Mouse (Mus musculus): ENCODE measurements around the gene Actl10. TPM values are rescaled to one million over a fixed set of nuclear protein-coding genes. Genes with fewer than 3 reads are reported as not detected.

Gene Actl10
- under 1 TPM in 1 of 4 experiments, not detected in 3; 0.17 TPM for total RNA-seq (2022)

DNA sequence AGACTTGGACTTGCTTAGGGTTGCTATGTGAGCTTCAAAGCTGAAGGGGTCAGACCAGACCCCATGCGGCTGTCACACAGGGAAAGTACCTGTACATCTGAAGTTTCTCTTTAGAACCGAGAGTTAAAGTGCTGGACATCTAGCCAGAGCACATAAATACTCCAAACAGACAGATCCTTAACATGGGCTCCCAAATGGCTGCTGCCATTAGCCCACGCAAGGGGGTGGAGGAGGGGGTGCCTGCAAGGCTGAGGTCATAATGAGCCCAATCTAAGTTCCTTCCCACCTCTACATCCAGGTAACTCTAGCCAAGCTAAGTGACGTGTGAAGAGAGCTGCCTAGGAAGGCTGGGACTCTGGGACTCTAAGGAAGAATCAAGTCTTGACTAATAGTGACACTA, at the start of gene Actl10:
Gene Actl10, plus strand, starts transcription at position 301 of the 400 bp plus-strand sequence.
- DNase-seq (ENCODE audit: low spot score in 2 of 2): no peak

DNA sequence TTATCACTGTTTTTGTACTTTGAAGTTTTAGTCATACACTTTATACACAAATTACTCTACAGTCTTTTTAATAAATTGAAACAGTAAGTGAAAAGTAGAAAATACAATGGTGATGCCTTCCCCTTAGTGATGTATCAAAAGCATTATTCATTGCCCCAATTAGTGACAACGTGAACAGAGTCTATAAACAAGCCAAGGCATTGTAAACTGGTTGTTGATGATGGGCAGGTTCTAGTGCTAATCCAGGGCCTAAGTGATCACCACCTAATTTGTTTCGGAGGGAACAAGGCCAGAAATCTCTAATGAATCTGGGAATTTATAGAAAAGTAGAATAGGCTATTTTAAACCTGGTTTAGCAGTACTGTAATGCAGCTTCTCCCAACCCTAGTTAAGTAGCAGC, 44.5 kb upstream of the Actl10 start:
- no peak for DNase-seq (ENCODE audit: low spot score in 2 of 2)

DNA sequence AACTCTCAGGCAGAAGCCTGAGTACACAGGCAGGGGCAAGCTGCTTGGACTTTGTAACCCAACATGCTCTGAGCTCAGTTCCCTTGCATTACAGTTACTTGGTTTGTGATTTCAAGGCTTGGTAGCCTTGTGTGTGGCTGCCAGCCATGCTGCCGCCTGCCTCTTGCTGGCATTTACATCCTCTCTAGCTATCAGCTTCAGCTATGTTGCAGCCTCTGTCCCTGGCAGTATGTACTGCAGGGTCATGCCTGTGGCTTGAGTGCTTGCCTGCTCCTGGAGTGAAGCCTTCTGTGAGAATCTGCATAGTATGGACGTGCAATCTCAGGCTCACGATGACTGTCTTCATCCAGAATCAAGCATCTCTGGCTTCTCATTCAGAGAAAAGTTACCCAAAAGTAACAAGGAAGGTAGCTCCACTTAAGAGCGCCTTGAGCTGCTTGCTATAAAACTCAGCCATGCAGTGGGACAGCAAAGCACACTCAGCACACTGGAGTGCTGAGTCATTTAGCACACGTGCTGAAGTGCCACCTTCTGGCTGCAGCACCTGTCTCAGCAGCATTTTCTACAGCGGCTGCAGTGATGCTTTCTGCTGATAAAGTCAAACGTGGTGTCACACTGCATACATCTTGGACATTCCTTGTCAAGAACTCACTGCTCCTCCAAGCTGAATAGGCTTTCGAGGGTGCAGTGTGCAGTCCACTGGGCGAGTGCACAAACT, 43.9 kb upstream of the Actl10 start:
- peak in 1 of 2 experiments; percentile 10 for DNase-seq (ENCODE audit: low spot score in 2 of 2)

DNA sequence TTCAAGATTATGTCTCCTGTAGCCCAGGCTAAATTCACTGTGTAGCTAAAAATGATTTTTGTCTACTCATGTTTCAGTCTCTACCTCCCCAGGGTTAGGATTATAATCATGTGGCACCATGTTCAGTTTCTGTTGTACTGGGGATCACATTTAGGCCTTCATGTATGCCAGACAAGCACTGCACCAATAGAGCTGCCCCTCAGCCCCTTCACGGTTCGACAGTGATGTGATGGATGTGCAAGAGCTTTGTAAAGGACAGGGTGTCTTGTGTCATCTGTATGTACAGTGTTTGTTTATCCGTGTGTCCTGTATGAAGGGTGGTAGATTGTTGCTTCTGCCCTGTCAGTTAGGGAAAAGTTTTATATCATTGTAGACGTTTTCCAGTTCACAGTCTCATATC, 43.1 kb upstream of the Actl10 start:
- DNase-seq (ENCODE audit: low spot score in 2 of 2): no peak

DNA sequence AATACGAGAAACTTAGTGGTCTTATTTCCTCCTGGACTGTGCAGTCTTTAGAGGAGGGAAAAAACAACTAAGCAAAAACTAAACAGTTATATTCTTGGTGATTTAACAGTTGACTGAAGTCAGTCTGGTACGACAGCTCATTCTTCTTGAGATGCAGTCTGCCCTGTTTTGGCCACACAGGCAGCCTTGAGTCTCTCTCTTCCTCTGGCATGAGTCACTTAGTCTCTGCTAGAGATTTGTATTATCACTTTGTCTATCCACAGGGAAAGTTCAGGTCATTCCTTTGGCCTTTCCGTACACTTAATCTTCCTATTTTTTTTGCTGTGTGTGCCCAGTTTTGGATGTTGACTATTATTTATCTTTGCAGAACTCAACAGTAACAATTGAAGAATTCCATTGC, 41.4 kb upstream of the Actl10 start:
- DNase-seq (ENCODE audit: low spot score in 2 of 2): no peak

DNA sequence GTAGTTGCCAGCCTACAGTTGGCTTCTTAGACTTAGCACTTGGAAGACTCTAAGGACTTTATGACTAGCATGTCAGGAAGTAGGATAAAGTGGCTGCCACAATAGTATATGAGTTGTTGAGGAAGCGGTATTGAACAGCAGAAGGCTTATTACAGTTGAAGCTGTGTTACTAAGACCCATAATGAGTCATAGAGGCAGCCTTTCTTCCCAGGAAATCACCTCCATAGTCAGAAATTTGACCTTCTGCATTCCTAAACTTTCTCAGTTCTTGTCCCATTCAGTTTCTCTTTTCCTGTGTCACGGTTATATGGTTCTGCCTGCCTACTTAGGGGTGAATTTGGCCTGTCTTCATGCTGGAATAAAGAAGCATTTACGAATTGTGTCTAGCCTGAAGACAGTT, 34.6 kb upstream of the Actl10 start:
- DNase-seq (ENCODE audit: low spot score in 2 of 2): no peak

DNA sequence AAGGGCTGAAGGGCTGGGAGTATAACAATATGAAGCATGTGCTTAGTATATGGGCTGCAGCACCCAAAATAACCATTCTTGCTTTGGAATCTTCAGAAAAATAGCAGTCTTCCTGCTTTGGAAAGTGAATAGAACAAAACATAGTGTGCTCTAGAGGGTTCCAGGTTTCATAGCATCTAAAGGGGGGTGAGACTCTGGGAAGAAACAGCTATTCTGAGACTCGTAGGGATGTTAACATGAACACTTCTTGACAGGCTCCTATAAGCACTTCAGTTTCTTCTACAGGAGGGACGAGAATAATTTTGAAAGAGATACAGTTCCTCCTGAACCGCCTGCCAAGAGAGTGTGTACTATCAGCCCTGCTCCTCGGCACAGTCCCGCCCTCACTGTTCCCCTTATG, 34.2 kb upstream of the Actl10 start:
- no peak for DNase-seq (ENCODE audit: low spot score in 2 of 2)

DNA sequence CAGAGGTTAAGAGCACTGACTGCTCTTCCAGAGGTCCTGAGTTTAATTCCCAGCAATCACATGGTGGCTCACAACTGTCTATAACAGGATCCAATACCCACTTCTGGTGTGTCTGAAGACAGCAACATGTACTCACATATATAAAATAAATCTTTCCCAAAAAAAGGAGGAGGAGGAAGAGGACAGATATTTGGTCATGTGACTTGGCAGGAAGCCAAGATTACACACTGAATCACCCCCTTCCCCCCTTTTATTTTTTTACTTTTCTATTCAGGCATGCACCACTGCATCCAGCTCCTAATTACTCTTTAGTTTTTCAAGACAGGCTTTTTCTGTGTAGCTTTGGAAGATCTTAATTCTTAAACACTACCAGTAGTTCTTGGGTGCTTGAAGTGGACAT, 30.1 kb upstream of the Actl10 start:
- DNase-seq (ENCODE audit: low spot score in 2 of 2): no peak

DNA sequence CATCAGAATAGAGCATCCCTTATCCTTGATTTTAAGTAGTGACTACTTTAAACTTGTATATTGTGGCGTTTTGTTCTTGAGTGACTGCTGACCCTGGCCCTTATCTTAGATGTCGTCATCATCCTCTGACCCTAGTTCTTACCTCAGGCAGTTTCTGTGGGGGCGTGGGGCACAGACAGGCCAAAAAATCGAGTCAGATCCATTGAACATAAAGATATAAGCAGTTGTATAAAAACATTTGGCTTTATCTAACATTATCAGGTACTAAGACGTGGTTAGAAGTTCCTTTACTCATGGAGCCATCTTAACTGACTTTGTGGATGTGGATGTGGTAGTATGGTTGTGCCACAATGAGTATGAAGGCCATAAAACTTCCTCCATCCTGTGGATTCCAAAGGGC, 29.2 kb upstream of the Actl10 start:
- no peak for DNase-seq (ENCODE audit: low spot score in 2 of 2)

DNA sequence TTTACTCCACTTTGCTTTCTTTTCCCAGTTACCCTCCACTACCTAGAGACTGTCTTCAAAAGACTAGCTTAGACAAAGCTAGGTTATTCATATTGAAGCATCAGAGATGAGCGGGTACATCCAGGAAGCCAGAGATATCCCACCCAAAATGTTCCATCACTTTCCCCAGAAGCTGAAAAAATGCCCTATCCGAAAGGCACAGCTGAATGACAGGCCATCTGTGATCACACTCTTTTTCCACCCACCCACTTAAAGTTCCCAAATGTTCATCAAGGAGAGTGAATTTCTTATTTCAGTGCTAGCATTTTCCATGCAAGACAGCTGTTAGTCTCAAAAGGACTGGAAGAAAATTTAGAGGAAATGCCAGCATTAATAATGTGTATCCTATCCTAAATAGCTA, 26.3 kb upstream of the Actl10 start:
- DNase-seq (ENCODE audit: low spot score in 2 of 2): no peak

DNA sequence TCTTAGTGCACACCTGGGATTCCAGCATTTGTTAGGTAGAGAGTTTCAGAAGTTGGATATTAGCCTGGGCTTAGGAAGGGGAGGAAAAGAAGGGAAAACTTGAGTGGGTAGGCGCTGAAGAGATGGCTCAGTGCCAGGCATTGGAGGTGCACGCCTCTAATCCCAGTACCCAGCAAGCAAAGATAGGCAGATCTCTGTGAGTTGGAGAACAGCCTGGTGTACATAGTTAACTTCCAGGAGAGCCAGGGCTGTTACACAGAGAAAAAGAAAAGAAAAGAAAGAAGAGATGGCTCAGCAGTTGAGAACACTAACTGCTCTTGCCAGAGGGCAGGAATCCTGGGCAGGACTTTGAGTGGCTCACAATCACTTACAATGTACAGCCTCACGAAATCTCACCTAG, 25.0 kb upstream of the Actl10 start:
- DNase-seq (ENCODE audit: low spot score in 2 of 2): no peak

DNA sequence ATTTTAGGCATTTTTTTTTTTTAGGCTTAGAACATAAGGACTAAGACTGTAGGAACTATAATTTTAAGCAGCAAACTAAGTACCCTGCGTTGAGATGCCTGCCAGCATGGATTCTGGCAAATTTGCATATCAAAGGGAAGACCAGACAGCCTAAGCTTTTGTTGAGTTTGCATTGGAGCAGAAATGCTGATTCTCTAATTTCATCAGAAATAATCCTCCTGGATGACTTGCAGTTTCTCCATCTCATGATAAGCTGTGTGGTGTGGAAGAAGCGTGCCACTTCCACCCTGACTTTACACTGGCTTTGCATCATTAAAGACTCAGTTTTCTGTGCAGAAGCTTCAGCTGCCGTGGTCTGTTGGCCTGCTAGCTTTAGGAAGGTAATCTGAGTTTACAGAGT, 18.7 kb upstream of the Actl10 start:
- DNase-seq (ENCODE audit: low spot score in 2 of 2): no peak

DNA sequence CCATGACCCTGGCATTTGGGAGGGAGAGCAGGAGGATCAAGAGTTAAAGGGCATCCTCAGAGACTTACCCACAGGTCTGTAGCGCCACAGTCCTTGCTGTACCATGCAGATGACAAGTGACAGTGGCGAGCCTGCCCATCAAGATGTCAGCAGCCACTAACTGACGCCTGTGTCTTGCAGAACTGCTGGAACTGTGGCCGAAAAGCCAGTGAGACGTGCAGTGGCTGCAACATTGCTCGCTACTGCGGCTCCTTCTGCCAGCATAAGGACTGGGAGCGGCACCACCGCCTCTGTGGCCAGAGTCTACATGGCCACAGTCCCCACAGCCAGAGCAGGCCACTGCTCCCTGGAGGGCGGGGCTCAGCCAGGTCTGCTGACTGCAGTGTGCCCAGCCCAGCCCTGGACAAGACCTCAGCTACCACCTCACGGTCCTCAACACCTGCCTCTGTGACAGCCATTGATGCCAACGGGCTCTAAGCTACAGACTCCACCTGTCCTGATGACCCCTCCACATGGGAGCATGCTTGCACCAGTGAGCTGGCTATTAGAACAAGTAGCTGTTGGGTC, 16.8 kb upstream of the Actl10 start:
- DNase-seq (ENCODE audit: low spot score in 2 of 2): no peak

DNA sequence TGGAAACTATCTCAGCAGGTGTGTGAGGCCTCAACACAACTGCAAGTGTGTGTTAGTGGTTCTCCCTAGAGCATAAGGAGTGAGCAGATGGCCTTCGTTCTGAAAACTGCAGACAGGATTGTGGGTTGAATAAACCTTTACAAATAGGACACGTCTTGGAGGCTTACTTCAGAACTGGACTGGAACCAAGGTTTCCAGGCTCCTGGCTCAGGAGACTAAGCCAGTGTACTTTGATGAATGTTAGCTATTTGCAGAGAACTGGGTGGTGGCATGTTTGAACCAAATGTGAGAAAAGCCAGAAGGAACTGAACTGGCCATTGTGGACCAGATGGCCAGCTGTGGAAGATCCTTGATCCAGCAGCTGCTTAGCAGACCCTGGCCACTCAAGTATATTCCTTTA, 13.3 kb upstream of the Actl10 start:
- no peak for DNase-seq (ENCODE audit: low spot score in 2 of 2)

DNA sequence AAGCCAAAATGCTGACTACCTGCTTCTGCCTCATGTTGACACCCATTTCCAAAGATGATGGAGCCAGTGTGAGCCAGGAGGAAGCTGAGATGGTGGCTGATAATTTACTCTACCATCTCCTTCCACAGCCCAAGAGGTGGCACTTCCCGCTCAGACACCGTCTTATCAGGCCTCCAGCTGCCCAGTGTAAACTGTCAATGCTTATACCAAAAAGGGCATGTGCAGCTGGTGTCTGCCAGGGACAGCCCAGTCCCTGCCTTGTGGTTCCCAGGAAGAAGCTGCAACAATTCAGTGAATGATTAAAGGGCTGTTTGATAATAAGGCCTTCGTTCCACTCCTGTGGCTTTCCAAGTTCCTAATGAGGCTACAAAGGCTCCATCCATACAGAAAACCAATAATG, 12.9 kb upstream of the Actl10 start:
- DNase-seq (ENCODE audit: low spot score in 2 of 2): no peak

DNA sequence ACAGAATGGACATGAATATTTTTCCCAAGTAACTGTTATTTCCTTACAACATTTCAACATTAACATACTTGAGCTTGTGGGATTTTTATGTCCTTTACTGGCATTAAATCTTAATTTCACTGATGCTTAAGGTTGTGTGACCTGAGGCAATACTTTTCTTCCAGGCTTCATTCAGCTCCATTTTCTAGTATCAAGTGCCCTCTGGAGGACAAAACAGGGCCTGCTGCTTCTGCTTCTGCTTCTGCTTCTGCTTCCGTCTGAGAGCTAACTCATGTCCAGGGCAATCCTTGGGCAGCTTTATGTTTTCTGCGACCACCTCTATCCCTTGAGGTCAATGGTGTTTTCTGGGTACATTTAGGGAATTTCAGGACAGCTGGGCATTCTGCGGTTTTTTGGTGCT, 11.9 kb upstream of the Actl10 start:
- DNase-seq (ENCODE audit: low spot score in 2 of 2): no peak

DNA sequence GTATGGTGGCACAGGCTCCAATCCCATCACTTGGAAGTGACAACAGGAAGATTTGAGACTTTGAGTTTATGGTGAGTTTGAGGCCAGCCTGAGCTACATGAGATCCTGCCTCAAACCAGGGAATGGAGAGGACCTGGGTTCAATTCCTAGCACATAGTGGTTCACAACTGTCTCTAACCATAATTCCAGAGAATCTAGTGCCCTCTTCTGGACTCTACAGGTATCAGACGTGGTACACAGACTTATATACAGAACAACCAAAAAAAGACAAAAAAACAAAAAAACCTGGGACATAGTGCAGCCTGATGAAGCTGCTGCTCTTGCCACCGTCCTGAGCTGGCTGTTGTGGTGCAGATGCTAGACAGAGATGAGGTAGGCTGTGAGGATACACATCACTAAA, 9.9 kb upstream of the Actl10 start:
- DNase-seq (ENCODE audit: low spot score in 2 of 2): no peak

DNA sequence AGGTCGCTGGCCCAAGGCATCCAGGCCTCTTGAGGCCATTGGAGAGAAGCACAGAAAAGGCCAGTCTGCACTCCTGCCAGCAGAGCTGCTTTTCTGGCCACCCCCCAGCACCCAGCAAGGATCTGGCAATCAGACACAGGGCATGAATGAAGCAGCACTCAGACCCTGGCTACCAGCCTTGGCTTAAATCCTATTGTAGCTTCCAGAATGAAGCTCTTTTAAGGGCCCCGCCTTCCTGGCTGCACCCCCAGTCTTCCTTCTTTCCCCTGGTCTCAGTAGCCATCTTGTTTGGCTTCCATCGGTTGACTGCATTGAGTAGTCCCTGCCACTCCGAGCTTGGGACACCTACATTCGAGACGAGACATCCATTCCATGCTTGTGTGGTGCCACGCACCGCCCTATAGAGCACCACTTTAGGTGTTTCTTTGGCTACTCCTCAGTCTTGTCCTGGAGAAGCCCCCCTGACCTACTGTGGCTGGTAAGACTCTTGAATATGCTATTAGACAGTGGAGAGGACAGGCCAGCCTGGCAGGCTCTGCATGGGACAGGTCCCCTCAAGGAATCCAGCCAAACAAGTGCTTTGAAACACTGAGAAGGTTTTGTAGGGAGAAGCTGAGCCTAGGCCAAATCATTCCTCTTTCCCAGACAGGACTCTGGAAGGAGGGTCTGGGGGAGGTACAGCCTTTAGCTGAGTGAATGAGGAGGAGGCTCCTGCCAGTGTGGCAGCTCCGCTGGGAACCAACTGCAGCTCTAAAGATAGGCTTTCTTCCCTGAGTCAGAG, 7.8 kb upstream of the Actl10 start:
- DNase-seq (ENCODE audit: low spot score in 2 of 2): peak; percentile 71 to 80

DNA sequence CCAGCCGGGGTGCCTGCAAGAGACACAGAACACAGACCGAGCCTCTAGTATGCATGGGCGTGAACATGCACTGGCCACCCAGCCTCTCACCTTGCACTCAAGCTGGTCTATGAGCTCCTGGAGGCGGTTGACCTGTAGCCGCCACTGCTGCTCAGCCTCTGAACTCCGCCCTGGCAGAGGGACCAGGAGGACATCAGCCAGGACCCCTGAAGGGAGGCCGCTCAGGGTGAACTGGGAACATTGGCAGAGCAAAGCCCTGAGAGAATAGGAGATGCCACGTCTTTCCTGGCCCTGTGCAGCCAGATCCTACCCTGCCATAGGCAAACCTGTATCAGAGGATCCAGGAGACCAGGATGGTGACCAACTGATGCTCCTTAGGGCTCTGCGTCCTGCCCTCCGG, 4.9 kb upstream of the Actl10 start, which contains the start of gene 1700003F12Rik:
Gene 1700003F12Rik, plus strand, starts transcription at position 375 of the 400 bp plus-strand sequence.
- DNase-seq (ENCODE audit: low spot score in 2 of 2): no peak

DNA sequence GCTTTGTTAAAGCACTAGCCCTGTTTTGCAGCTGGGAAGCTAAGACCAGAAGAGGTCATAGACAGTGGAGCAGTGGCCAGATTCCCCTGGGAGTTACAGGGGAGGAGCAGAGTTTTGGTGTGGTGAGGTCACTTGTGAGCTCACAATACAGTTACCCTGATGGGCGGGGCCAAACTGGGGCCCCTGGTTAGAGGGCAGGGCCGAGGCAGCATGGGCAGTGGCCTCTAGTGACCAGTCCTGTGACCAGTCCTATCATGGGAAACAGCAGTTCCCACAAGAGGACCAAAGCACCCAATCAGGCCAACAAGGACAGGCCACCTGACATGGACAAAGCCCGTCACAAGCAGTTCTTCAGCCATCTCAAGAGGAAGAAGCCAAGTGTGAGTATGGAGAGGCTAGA, 2.9 kb upstream of the Actl10 start:
- DNase-seq (ENCODE audit: low spot score in 2 of 2): no peak

DNA sequence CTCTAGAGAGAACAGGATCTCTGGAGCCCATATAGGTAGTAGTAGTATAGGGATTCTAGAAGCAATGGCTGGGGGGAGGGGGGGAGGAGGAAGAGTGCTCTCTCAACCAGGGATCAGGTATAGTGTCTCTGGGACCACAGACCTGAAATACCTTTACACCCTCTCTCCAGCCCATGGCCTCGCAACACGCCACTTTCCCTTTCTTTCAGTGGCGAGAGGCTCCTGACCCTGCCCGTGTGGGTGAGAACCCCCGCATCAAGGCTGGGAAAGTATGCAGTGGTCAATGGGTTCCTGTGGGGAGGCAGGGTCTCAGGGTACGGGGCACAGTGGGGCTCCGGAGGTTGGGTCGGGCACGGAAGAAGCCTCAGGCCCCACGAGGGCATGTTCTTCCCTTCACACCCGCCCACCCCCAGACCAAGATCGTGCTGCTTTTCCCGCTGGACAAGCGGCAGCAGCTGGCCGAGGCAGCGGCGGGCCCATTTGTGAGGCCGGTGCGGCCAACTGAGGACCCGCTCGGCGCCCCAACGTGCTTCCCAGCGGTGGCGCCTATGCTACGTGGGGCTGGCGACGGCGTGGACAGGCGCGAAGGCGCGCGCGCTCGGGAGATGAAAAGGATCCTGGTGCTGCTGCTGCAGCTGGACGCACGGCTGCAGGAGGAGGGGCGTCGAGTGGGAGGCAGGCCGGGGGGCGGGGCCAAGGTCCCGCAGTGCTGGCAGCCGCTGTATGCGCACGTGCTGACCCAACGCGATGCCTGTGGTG, 2.3 kb upstream of the Actl10 start:
- peak in 1 of 2 experiments; percentile 28 for DNase-seq (ENCODE audit: low spot score in 2 of 2)

DNA sequence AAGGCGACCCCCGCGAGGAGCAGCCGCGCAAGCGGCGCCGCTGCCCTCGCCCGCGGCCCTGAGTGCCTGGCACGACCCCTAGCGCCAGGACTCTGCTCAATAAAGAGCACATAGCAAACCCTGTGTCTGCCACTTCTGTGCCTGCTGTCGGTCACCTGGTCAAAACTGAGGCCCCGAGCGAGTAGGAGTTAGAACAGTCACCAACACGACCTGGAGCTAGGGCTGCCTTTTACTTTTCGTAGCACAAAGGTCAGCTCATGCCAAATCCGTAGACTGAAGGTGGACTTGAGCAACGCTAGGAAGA, 1.7 kb upstream of the Actl10 start:
- DNase-seq (ENCODE audit: low spot score in 2 of 2): no peak

Measured in gastrocnemius, adult 8-10 months (tissue).